Mouse (Mus musculus) stomach, embryonic 14.5 days (tissue): Measurements from ENCODE around the gene Slc36a4. TPM values are rescaled to one million over a fixed set of nuclear protein-coding genes. Genes with fewer than 3 reads are reported as not detected.

Experiments
- polyA plus RNA-seq: library from polyadenylated mRNA; unstranded; fragments of >200 nt; fragmentation: Nextera tagmentation; extraction: Ambion mirVana; gene quantifications from 2 replicates; pipeline ENCODE4 v1.2.1, GENCODE M21; 2014

Slc36a4 gene
- polyA plus RNA-seq, 1 experiment from 2014 or later, result 28.7 TPM

Other genes starting within 250 kb of the Slc36a4 start
- 5.3 and 8.2 TPM in 2 replicates for gene Smco4, start 216.3 kb upstream of the Slc36a4 start, polyA plus RNA-seq
- 0.22 and 0.55 TPM in 2 replicates for gene Deup1, start 81.8 kb upstream of the Slc36a4 start, polyA plus RNA-seq
- gene Mtnr1b, start 164.8 kb downstream of the Slc36a4 start, polyA plus RNA-seq, result not detected in 2 replicates